Mouse (Mus musculus) heart, postnatal 36 days (tissue): ENCODE measurements at regions not wholly inside any gene's neighbourhood (a gene's known extent, or its start where the extent isn't known, plus 50 kb on each side); places are given as distances from the start of the nearest gene placed in this dataset.

Experiments used
- DNase-seq, 2 experiments: peaks; one replicate each; pipeline ENCODE4 v3.0.0; 2021 to 2022
- intact Hi-C: fragments of 180-260 bp; cut with DNase I; formaldehyde crosslinking; loops from one replicate; pipeline ENCODE4 v1.15.1; 2025

GRCm38 (mm10) chr1:152171034-152171790 lies 81.3 kb upstream of the 1700025G04Rik start:
- DNase-seq = no peak
- intact Hi-C loops = no loop called here

GRCm38 (mm10) chr1:152170583-152170982 lies 80.7 kb upstream of the 1700025G04Rik start:
- intact Hi-C loops = no loop called here

GRCm38 (mm10) chr1:152169508-152169907 lies 79.6 kb upstream of the 1700025G04Rik start:
- intact Hi-C loops = loop anchor here (2.0 kb wide), 1 partner anchor 53 kb away; no protein-coding TSS in a partner anchor
- DNase-seq = no peak

More at GRCm38 (mm10) chr1:152170583-152170982, 80.7 kb upstream of the 1700025G04Rik start:
- DNase-seq = no peak

GRCm38 (mm10) chr1:152168284-152168683 lies 78.4 kb upstream of the 1700025G04Rik start:
- DNase-seq = peak; percentile 62 to 65
- intact Hi-C loops = loop anchor here (2.0 kb wide), 1 partner anchor 55 kb away; no protein-coding TSS in a partner anchor

- intact Hi-C loops = loop anchor here (2.0 kb wide), 1 partner anchor 55 kb away; no protein-coding TSS in a partner anchor
- DNase-seq = no peak
These were observed 77.8 kb upstream of the 1700025G04Rik start for GRCm38 (mm10) chr1:152167716-152168115.

DNA sequence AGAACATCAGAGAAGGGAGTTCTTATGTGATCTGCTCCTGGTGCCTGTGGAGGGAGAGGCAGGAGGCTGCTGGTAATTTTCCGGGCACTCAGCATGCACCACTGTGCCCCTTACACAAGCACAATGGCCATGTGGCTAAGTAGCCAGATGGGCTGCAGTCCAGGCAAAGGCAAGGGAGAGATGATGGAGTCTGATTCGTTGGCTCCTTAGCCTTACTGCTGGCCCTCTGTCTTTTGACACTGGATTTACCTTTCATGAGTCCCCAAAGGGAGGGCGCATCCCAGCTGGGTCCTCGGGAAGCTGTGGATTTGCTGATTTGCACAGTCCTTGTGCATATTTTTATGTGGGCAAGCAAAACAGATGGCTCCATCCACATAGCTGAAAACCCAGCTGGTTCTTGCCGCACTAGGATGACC lies 75.6 kb upstream of the 1700025G04Rik start:
- intact Hi-C loops = no loop called here
- no peak for DNase-seq

DNA sequence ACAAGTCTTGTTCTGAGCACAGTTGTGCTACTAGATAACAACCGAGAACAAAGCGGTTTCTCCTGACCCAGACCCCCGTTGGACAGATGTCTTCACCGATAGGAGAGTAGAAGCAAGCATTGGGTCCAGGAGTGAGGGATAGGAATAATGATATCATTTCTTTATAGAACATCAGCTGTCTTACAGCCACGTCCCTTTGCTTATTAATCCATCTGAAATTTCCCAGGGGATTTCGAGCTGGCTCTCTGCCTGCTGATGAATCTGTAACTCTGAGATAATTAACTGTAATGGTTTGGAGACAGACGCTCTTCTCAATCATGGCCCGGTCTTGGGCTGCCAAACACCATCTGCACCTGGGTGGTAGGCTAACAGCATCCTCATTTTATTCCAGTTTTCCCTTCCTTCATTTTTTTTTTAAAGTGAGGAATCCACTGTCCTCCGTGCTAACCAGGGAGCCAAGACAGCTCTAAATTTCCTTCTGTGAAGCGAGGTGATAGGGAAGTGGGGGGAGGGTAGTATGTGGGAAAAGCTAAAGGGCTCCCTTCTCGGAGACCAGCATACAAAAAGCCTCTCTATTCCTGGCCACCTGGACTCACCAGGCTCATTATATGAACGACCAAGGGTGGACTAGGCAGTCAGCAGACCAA lies 75.0 kb upstream of the 1700025G04Rik start:
- intact Hi-C loops = no loop called here

GRCm38 (mm10) chr1:152164212-152164611 lies 74.3 kb upstream of the 1700025G04Rik start:
- intact Hi-C loops = no loop called here
- no peak for DNase-seq

More for the DNA sequence above, 75.0 kb upstream of the 1700025G04Rik start:
- no peak for DNase-seq

GRCm38 (mm10) chr1:152152474-152152873 lies 62.5 kb upstream of the 1700025G04Rik start:
- no peak for DNase-seq
- intact Hi-C loops = no loop called here

- intact Hi-C loops = no loop called here
- no peak for DNase-seq
These were observed 58.8 kb upstream of the 1700025G04Rik start for GRCm38 (mm10) chr1:152148731-152149130.

- intact Hi-C loops = no loop called here
- DNase-seq = peak in 1 of 2 experiments; percentile 19
These were observed 50.2 kb upstream of the 1700025G04Rik start for GRCm38 (mm10) chr1:152140175-152140574.
